Mouse (Mus musculus) ES-CJ7 (cell line): ENCODE measurements around the gene C2cd4a.

ENCODE experiments used
- DNase-seq: peaks from one replicate; pipeline ENCODE4 v3.0.0; 2011; ENCODE audit warnings: low read depth, low spot score

The C2cd4a gene

GRCm38 (mm10) chr9:67832046-67832605 lies at the start of gene C2cd4a:
Gene C2cd4a, minus strand, starts transcription at chr9:67832330.
- peak; percentile 63 for DNase-seq

- peak; percentile 14 for DNase-seq
Measured at GRCm38 (mm10) chr9:67878197-67878769, 46.2 kb upstream of the C2cd4a start.

- DNase-seq: peak; percentile 4
Measured at GRCm38 (mm10) chr9:67877081-67877718, 45.1 kb upstream of the C2cd4a start.

DNA sequence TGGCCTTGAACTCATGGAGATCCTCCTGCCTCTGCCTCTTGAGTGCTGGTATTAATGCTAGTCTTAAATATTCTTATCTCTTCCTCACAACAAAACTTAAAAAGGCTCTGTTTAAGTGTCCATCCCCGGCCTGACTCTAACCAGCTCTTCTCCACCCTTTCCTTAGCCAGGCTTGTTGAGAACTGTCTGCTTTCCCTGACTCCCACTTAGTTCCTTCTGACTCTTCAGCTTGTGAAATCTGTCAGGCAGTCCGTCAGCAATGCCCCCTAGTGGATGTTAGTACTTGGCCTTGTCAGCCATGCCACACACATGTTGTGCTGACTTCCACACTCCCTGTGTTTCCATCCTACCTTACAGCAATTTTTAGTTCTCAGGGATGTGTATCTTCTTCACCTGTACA lies 43.2 kb upstream of the C2cd4a start:
- DNase-seq: peak; percentile 63

GRCm38 (mm10) chr9:67874522-67875222 lies 42.5 kb upstream of the C2cd4a start:
- no peak for DNase-seq

DNA sequence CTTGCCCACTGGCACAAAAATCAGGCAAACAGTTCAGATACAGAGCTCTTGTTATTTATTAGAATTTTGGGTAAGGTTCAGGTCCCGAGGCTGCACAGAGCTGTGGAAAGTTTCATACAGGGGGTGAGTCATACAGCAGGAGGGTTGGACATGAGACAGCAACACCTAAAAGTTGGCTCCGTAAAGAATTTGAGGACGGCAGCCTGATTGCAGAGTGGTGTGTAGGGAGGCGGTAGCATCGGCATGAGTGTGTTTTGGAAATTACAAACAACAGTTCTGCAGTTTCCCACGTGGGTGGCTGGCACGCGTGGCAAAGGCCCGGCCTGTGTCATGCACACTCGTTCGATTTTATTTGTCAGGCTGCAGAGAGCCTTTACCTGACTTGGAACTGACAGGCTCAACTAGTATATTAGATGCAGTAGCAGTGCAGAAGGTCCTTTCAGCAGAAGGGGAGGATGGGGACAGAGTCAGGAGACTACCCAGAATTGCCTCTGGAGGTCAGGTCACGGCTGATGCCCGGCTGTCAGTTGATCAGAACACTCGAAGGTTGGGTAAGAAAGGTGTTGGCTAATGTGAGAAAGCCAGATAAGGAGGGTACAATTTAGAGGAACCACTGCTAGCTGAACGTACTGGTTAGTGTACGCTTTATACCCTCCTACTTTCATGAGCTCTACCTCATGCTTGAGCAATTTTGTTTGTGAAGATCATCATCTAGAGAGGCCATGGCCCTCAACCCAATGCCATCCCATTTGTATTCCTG lies 37.7 kb upstream of the C2cd4a start:
- no peak for DNase-seq

GRCm38 (mm10) chr9:67867411-67867810 lies 35.3 kb upstream of the C2cd4a start:
- DNase-seq: no peak

- no peak for DNase-seq
Measured at GRCm38 (mm10) chr9:67865411-67865810, 33.3 kb upstream of the C2cd4a start.

- no peak for DNase-seq
Measured at GRCm38 (mm10) chr9:67864011-67864410, 31.9 kb upstream of the C2cd4a start.

GRCm38 (mm10) chr9:67863332-67863731 lies 31.2 kb upstream of the C2cd4a start:
- no peak for DNase-seq

- DNase-seq: no peak
Measured at GRCm38 (mm10) chr9:67860273-67860672, 28.1 kb upstream of the C2cd4a start.

- peak; percentile 75 for DNase-seq
Measured at GRCm38 (mm10) chr9:67851150-67851549, 19.0 kb upstream of the C2cd4a start.

GRCm38 (mm10) chr9:67849846-67850245 lies 17.7 kb upstream of the C2cd4a start:
- DNase-seq: no peak

DNA sequence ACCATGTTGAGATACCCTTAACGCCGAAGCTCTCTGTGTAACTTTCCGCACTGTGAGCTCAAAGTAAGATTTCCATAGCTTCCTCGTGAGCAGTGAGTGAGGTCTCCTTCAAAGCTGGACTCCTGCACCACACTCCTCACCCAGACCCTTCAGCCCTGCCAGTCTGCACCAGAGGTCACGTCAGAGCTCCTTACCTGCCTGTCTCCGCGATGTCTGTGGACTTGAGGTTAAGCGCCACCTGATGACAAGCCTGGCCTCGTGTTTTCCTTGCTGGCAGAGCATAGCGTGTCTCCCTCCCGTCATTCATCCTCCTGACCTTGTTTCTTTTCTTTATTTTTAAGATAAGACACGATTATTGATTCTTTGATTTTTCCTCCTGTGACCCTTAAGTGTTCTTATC lies 17.3 kb upstream of the C2cd4a start:
- DNase-seq: peak; percentile 54

GRCm38 (mm10) chr9:67847606-67848005 lies 15.5 kb upstream of the C2cd4a start:
- DNase-seq: no peak

DNA sequence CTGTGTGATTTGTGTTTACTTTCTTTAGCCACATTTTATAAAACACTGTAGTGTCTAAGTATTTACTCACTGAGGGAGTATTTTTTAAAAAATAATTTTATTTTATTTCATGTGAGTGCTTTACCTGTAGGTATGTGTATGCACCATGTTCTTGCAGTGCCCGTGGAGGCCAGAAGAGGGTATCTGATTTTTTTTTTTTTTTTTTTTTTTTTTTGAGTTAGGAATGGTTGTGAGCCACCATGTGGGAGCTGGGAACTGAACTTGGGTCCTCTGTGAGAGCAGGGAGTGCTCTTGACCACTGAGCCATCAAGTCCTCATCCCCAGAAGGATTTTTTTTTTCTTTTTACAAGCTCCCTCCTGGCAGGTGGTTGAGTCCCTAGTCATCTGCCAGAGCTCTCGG lies 14.0 kb upstream of the C2cd4a start:
- DNase-seq: no peak

DNA sequence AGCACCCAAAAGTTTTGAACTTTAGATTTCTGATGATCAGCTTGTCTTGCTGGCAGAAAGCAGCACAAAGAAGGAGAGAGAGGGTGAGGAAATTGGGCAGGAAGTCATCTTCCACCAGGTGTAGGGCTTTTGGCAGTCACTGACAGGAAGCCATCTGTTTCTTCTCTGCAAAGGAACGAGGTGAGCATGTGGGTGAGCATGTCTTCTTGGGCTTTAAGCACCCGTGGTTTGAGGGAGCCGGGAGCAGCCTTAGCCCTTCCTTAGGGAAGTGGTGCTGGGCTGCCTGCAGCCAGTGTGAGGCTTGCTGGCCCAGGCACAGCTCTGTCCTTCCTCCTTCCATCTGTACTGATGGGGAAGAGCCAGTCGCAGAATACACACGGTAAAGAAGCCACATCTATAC lies 13.5 kb upstream of the C2cd4a start:
- DNase-seq: no peak

DNA sequence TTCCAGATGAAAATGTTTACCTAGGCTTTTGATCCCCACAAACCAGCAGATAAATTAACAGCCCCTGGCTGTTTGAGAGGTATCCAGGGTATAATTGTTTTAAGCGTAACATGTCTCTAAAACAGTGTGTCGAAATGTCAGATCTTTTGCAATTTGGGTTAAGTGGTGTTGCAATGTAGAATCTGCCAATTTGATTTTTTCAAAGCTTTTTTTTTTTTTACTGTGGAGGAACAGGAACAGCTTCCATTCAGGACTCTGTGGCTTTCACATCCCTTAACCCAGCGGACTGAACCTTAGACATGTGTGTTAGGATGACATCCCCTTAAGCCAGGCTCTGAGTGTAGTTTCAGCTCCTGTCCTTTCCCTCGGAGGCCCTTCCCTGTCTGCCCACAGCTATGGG lies 12.9 kb upstream of the C2cd4a start:
- no peak for DNase-seq

GRCm38 (mm10) chr9:67842797-67843196 lies 10.7 kb upstream of the C2cd4a start:
- DNase-seq: no peak

DNA sequence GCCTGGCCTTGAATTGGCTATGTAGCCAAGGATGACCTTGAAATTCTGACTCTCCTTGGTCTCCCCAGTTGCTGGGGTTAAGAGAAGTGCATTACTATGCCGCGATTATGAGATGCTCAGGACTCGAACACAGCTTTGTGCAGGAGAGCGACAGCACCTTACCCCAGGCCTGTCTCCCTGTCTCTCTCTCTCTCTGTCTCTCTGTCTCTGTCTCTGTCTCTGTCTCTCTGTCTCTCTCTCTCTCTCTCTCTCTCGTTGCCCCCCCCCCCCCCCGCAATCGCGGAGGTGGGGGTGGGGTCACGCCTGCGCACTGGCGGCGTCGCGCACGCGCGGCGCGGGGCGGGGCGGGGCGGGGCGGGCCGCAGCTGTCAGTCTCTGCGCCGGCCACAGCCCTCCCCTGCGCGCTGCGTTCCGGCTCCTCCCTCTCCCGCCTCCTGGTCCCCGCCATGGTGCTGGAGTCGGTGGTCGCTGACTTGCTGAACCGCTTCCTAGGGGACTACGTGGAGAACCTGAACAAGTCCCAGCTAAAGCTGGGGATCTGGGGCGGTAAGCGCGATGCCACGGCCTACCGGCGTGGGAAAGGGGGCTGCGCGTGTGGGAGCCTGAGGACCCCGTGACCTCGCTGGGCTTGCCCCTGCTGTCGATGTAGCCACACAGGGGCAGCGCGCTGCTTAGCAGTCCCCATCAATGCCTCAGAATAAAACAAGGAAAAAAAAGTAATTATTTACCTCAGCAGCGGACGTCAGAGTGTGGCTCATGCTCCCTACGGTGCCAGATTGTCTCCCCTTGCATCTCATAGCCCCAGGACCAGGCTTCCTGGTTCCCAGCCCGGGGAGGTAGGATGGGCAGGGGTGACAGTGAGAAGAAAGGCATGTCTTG lies 8.1 kb upstream of the C2cd4a start, which contains the start of gene Vps13c:
Gene Vps13c, plus strand, starts transcription at position 416 of the 879 bp plus-strand sequence.
- DNase-seq: peak; percentile 72

- no peak for DNase-seq
Measured at GRCm38 (mm10) chr9:67837311-67837710, 5.2 kb upstream of the C2cd4a start.
